Mouse (Mus musculus) neural tube, embryonic 12.5 days (tissue): ENCODE data around the gene Lrrc4b. TPM values are rescaled to one million over a fixed set of nuclear protein-coding genes. Genes with fewer than 3 reads are reported as not detected.

Source experiments
- ATAC-seq: fragments of 200-750 bp; cut with Nextera tagmentation; 2 replicates; pipeline ENCODE4 v1.8.0; 2017; ENCODE audit warnings: low read depth, mild to moderate bottlenecking, moderate TSS enrichment, moderate library complexity; ENCODE audit not compliant: low FRiP score
- H3K27ac ChIP-seq: fragments of 300-500 bp; sonication (generic); 2 replicates; pipeline ENCODE4 v1.5.1; 2016
- H3K27me3 ChIP-seq: fragments of 300-500 bp; sonication (generic); replicated peaks from 2 replicates; pipeline ENCODE4 v1.6.1; 2016; ENCODE audit warnings: mild to moderate bottlenecking
- H3K36me3 ChIP-seq: fragments of 300-500 bp; sonication (generic); 2 replicates; pipeline ENCODE4 v1.6.1; 2016; ENCODE audit warnings: mild to moderate bottlenecking
- H3K4me1 ChIP-seq: fragments of 300-500 bp; sonication (generic); 2 replicates; pipeline ENCODE4 v1.6.1; 2016
- H3K4me2 ChIP-seq: fragments of 300-500 bp; sonication (generic); replicated peaks from 2 replicates; pipeline ENCODE4 v1.6.1; 2016; ENCODE audit warnings: mild to moderate bottlenecking
- H3K4me3 ChIP-seq: fragments of 300-500 bp; sonication (generic); 2 replicates; pipeline ENCODE4 v1.5.1; 2016
- H3K9ac ChIP-seq: fragments of 300-500 bp; sonication (generic); 2 replicates; pipeline ENCODE4 v1.6.1; 2016; ENCODE audit warnings: mild to moderate bottlenecking
- H3K9me3 ChIP-seq: fragments of 300-500 bp; sonication (generic); 2 replicates; pipeline ENCODE4 v1.6.1; 2016; ENCODE audit warnings: mild to moderate bottlenecking
- WGBS: fragments of 180-500 bp; shearing (Covaris S2); methylation state at CpG from one replicate; pipeline ENCODE4 v1.1.7; 2016; 5-methylcytosine and 5-hydroxymethylcytosine counted together
- microRNA-seq: library from miRNA; unstranded; fragments of <30 nt; microRNA quantifications from one replicate; pipeline ENCODE4, GENCODE M21; 2017
- polyA plus RNA-seq: library from polyadenylated mRNA; unstranded; fragments of >200 nt; fragmentation: Nextera tagmentation; extraction: Ambion mirVana; gene quantifications from 2 replicates; pipeline ENCODE4 v1.2.1, GENCODE M21; 2016

Gene Lrrc4b
- polyA plus RNA-seq, 1 experiment from 2014 or later, result 10.4 TPM

DNA sequence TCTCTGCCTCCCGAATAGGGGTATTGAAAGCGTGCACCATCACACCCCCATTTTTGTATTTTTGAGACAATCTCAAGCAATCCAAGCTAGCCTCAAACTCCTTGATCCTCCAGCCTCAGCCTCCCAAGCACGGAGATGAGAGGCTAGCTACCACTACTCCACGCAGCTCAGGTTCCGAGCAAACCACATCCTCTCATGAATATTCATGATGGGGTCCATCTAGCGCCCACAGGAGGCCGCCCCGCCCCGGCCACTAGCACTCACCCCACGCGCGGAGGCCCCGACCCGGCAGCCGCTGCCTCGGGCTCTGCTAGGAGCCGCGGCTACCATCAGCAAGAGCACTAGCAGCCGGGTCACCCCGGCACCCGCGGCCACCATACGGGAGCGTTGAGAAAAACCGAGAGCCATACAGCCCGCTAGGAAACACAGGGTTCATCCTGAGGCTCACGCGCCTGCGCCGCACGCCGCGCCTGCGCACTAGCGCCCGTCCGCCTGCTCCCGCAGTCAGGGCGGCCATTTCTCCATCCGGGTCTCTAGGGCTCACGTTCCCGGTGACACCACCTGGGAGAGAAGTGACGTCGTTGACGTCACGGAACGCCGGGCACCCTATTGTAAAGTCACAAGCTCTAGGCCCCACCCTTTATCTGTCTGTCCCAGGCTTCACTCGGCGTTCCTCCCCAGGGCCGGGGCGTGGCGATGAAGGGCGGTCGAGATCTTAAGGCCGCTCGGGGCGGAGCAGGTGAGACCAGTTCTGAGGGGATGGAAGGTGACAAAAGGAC, 67.4 kb downstream of the Lrrc4b start, which contains the start of the genes Emc10 and Fam71e1:
Emc10 (minus strand) TSS at position 538 of the 779 bp plus-strand sequence.
Fam71e1 (plus strand) TSS at position 590 of the 779 bp plus-strand sequence.
- peak within 1 kb of the TSS; percentile 84 for H3K9ac ChIP-seq
- H3K4me3 ChIP-seq, result peak within 1 kb of the TSS; percentile 76
- peaks cover 18% of the 10 kb centered on the region for H3K4me1 ChIP-seq
- 0 out of 2 replicates have a peak, but pooled peaks cover 5% of the 10 kb centered on the region for H3K27me3 ChIP-seq
- peaks cover 23% of the 10 kb centered on the region for H3K36me3 ChIP-seq
- peak within 1 kb of the TSS; percentile 93 for H3K27ac ChIP-seq
- peak within 1 kb of the TSS; percentile 85 for H3K4me2 ChIP-seq
- no peaks in the 10 kb centered on the region for H3K9me3 ChIP-seq
- 1% methylated on average over 58 of the region's 58 CpGs for WGBS
- ATAC-seq, result peak; percentile 97

DNA sequence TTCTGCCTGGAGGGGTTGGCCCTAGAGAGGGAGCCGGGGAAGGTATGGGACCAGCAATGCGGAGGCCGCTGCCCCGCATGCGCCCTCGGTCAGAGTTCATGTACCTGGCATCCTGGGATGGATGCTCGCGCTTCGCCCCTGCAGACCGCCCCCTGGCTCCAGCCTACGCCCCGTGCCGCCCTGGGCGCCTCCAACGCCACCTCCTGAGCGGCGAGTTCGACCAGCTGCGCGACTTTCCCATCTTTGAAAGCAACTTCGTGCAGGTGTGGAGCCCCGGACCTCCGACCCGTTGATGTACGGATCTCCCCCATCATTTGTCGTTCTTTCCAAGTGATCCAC, 67.9 kb downstream of the Lrrc4b start:
- Histone ChIP-seq H3K9ac (peak overlapping the region; percentile 83), H3K36me3 (peaks cover 17% of the 10 kb centered on the region), H3K27ac (peak overlapping the region; percentile 74), H3K4me3 (peak overlapping the region; percentile 76), H3K4me1 (peaks cover 18% of the 10 kb centered on the region), H3K4me2 (peak overlapping the region; percentile 85), H3K27me3 (0 out of 2 replicates have a peak, but pooled peaks cover 5% of the 10 kb centered on the region), H3K9me3 (no peaks in the 10 kb centered on the region)
- ATAC-seq, result no peak
- under 1% methylated on average over 26 of the region's 26 CpGs for WGBS

DNA sequence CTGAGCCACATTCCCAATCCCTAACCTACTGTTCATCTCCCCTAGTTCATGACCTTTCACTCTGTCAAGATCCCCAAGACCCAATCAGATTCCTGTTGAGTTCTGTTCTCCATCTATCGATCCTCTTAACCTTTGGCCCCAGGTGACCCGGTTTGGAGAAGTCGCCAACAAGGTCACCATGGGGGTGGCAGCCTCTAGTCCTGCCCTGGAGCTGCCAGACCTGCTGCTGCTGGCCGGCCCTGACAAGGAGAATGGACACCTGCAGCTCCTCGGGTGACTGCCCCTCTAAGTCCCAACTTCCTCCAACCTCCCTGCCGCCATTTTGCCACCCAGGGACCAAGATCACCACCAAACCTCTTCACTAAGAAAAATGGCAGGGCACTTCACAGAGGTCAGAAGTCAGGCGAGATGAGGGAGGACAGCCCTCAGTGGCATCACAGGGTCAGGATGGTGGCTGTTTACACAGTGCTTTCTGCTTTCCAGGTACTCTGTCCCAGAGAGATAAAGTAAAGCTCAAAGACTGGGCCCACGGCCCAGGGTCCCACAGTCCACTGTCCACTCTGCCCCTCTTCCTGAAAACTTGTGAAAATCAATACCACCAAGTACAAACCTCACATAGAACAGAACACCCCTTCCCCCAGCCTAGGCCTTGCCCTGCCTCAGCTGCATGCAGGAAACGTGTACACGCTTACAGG, 68.7 kb downstream of the Lrrc4b start:
- H3K9ac ChIP-seq, result 0 out of 2 replicates have a peak overlapping the region, but pooled peaks have one; percentile 83
- no peak overlapping the region for H3K27ac ChIP-seq

DNA sequence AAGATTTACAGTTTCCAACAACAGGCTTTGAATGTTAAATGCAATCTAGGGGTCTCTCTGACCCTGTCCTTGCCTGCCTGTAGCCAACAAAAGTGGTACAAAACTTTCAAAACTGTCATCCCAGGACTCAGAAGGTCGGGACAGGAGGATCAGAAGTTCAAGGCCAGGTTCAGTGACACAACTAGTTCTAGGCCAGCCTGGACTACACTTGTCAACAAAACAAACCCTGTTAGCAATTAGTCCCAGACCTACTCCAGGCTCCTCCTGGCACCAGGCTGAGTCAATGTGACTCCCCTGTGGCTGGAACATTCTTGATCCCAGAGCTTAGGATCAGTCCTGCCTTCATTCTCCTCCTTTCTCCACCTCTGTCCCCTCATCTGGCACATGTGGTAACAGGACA, 70.1 kb downstream of the Lrrc4b start:
- 81% methylated on average over 1 of the region's 1 CpGs for WGBS
- Histone ChIP-seq H3K4me2 (no peak overlapping the region), H3K4me3 (no peak overlapping the region), H3K36me3 (no peaks in the 10 kb centered on the region), H3K9ac (no peak overlapping the region), H3K4me1 (peaks cover 18% of the 10 kb centered on the region), H3K9me3 (no peaks in the 10 kb centered on the region), H3K27me3 (0 out of 2 replicates have a peak, but pooled peaks cover 5% of the 10 kb centered on the region), H3K27ac (no peak overlapping the region)
- no peak for ATAC-seq

More for the DNA sequence above, 68.7 kb downstream of the Lrrc4b start:
- Histone ChIP-seq H3K27me3 (0 out of 2 replicates have a peak, but pooled peaks cover 5% of the 10 kb centered on the region), H3K4me2 (peak overlapping the region; percentile 85), H3K9me3 (no peaks in the 10 kb centered on the region), H3K36me3 (peaks cover 10% of the 10 kb centered on the region), H3K4me3 (peak overlapping the region; percentile 76), H3K4me1 (peaks cover 18% of the 10 kb centered on the region)
- WGBS, result 89% methylated on average over 10 of the region's 10 CpGs
- no peak for ATAC-seq

DNA sequence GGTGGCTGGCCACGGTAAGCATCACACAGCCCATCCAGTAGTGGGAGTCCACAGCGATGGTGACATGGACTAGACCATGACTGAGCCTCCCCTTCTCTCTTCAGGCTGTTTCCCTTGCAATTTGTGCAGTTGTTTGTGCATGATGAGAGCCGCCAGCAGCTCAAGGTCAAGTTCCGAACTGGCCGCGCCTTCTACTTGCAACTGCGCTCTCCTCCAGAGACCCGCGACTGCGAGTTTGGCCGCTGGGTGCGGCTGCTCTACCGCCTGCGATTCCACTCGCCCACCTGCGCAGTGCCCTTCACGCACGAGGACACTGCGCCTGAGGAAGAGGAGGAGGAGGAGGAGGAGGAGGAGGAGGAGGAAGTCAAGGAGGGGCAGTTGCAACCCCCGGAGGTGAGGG, 71.2 kb downstream of the Lrrc4b start:
- ATAC-seq, result no peak
- Histone ChIP-seq H3K4me3 (no peak overlapping the region), H3K9ac (no peak overlapping the region), H3K9me3 (no peaks in the 10 kb centered on the region), H3K4me1 (peaks cover 12% of the 10 kb centered on the region), H3K27ac (no peak overlapping the region), H3K27me3 (0 out of 2 replicates have a peak, but pooled peaks cover 5% of the 10 kb centered on the region), H3K4me2 (no peak overlapping the region), H3K36me3 (no peaks in the 10 kb centered on the region)
- WGBS, result 59% methylated on average over 20 of the region's 20 CpGs

DNA sequence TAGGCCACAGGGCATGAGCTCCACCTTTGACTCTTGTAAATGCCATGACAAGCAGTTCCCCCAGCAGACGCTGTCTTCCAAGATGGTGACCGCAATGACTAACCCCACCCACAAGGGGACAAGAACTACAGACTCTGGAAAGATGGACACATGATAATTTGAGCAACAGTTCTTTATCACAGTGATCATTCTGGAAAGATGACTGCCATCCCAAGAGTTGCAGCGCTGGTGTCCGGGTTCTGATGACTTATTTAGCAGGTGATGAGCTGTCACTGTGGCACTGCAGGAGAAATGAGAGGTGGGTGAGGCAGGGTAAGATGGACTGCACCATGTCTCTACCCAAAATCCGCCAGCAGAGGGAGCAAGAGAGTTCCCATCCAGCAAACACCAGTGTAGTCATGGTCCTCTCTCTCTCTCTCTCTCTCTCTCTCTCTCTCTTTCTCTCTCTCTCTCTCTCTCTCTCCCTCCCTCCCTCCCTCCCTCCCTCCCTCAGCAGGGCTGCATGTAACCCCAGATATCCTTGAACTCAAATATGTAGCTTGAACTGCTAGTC, 72.8 kb downstream of the Lrrc4b start:
- Histone ChIP-seq H3K9me3 (no peaks in the 10 kb centered on the region), H3K4me3 (no peak overlapping the region), H3K4me2 (no peak overlapping the region), H3K27me3 (0 out of 2 replicates have a peak, but pooled peaks cover 5% of the 10 kb centered on the region), H3K27ac (no peak overlapping the region), H3K4me1 (peaks cover 4% of the 10 kb centered on the region; the same call in 1 of the 2 replicates), H3K36me3 (no peaks in the 10 kb centered on the region), H3K9ac (no peak overlapping the region)
- no peak for ATAC-seq
- WGBS, result 38% methylated on average over 5 of the region's 5 CpGs

DNA sequence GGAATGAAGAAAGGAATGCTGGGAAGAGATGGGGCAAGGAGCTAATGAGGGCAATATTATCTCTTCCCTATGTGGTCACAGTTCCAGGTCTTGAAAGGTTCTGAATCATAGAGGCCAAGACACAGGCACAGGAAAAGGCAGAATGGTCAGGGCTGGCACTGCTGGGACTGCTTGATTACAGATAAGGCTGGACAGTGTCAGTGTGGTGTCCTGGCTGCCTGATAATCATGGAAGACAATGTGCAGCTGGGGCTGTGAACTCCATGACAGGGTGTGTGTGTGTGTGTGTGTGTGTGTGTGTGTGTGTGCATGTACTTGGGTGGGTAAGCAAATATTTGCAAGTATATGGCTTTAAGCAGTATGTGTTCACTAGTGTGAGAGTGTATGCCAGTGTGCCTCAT, 78.7 kb downstream of the Lrrc4b start:
- Histone ChIP-seq H3K4me2 (no peak overlapping the region), H3K27me3 (peaks cover 19% of the 10 kb centered on the region; the same call in 1 of the 2 replicates), H3K9me3 (0 out of 2 replicates have a peak, but pooled peaks cover 1% of the 10 kb centered on the region), H3K27ac (no peak overlapping the region), H3K36me3 (no peaks in the 10 kb centered on the region), H3K9ac (no peak overlapping the region), H3K4me3 (no peak overlapping the region), H3K4me1 (no peaks in the 10 kb centered on the region)
- no peak for ATAC-seq

Small RNA genes lying within 50 kb of the gene (microRNA-seq; reads per million reads assigned to microRNA genes)
- 0.66 reads per million for gene Mir7052

Other genes with a start within 250 kb of the Lrrc4b start
- gene Klk1b24, start 240.8 kb upstream of the Lrrc4b start, polyA plus RNA-seq, result not detected in 2 replicates
- not detected in 2 replicates for gene Klk1b3, start 230.8 kb upstream of the Lrrc4b start, polyA plus RNA-seq
- gene Klk1b4, start 221.6 kb upstream of the Lrrc4b start, polyA plus RNA-seq, result not detected in 2 replicates
- not detected in 2 replicates for gene Klk1b5, start 213.1 kb upstream of the Lrrc4b start, polyA plus RNA-seq
- gene Klk1, start 203.7 kb upstream of the Lrrc4b start, polyA plus RNA-seq, result not detected in 2 replicates
- 0.31 TPM in 1 of 2 replicates, not detected in the other for gene Gm36864, start 192.8 kb upstream of the Lrrc4b start, polyA plus RNA-seq
- gene 1700028J19Rik, start 182.3 kb upstream of the Lrrc4b start, polyA plus RNA-seq, result 0.83 and 1.3 TPM in 2 replicates
- 179 and 198 TPM in 2 replicates for gene 2410002F23Rik, start 182.3 kb upstream of the Lrrc4b start, polyA plus RNA-seq
- not detected in 2 replicates for gene Acp4, start 171.6 kb upstream of the Lrrc4b start, polyA plus RNA-seq
- gene Gm15517, start 167.6 kb upstream of the Lrrc4b start, polyA plus RNA-seq, result not detected in 2 replicates
- 2.1 and 2.2 TPM in 2 replicates for gene Clec11a, start 122.1 kb upstream of the Lrrc4b start, polyA plus RNA-seq
- gene Shank1, start 118.8 kb upstream of the Lrrc4b start, polyA plus RNA-seq, result 12.6 and 14.4 TPM in 2 replicates
- 10.0 and 10.2 TPM in 2 replicates for gene Syt3, start 44.9 kb upstream of the Lrrc4b start, polyA plus RNA-seq
- 1.0 and 1.1 TPM in 2 replicates for gene 1700008O03Rik, start 43.2 kb upstream of the Lrrc4b start, polyA plus RNA-seq
- gene Aspdh, start 36.4 kb downstream of the Lrrc4b start, polyA plus RNA-seq, result 1.3 and 3.8 TPM in 2 replicates
- gene Josd2, start 39.0 kb downstream of the Lrrc4b start, polyA plus RNA-seq, result 61.5 and 61.7 TPM in 2 replicates
- 135 and 136 TPM in 2 replicates for gene Emc10, start 67.5 kb downstream of the Lrrc4b start, polyA plus RNA-seq
- gene Fam71e1, start 67.6 kb downstream of the Lrrc4b start, polyA plus RNA-seq, result 26.3 and 28.1 TPM in 2 replicates
- gene Mybpc2, start 95.6 kb downstream of the Lrrc4b start, polyA plus RNA-seq, result 0.11 and 0.14 TPM in 2 replicates
- gene Spib, start 103.1 kb downstream of the Lrrc4b start, polyA plus RNA-seq, result 0.11 TPM in 1 of 2 replicates, not detected in the other
- gene Pold1, start 119.8 kb downstream of the Lrrc4b start, polyA plus RNA-seq, result 65.2 and 66.4 TPM in 2 replicates
- 69.5 and 71.2 TPM in 2 replicates for gene Nr1h2, start 124.9 kb downstream of the Lrrc4b start, polyA plus RNA-seq
- gene Napsa, start 143.4 kb downstream of the Lrrc4b start, polyA plus RNA-seq, result 0.74 and 1.5 TPM in 2 replicates
- 2.6 and 3.7 TPM in 2 replicates for gene Kcnc3, start 161.6 kb downstream of the Lrrc4b start, polyA plus RNA-seq
- 2.5 and 3.4 TPM in 2 replicates for gene Myh14, start 241.8 kb downstream of the Lrrc4b start, polyA plus RNA-seq